Mouse (Mus musculus) neural tube, embryonic 12.5 days (tissue): ENCODE results near the gene Tinagl1. TPM values are rescaled to one million over a fixed set of nuclear protein-coding genes. Genes with fewer than 3 reads are reported as not detected.

ENCODE experiments used
- ATAC-seq: fragments of 200-750 bp; cut with Nextera tagmentation; 2 replicates; pipeline ENCODE4 v1.8.0; 2017; ENCODE audit warnings: low read depth, mild to moderate bottlenecking, moderate TSS enrichment, moderate library complexity; ENCODE audit not compliant: low FRiP score
- H3K27ac ChIP-seq: fragments of 300-500 bp; sonication (generic); 2 replicates; pipeline ENCODE4 v1.5.1; 2016
- H3K27me3 ChIP-seq: fragments of 300-500 bp; sonication (generic); replicated peaks from 2 replicates; pipeline ENCODE4 v1.6.1; 2016; ENCODE audit warnings: mild to moderate bottlenecking
- H3K36me3 ChIP-seq: fragments of 300-500 bp; sonication (generic); 2 replicates; pipeline ENCODE4 v1.6.1; 2016; ENCODE audit warnings: mild to moderate bottlenecking
- H3K4me1 ChIP-seq: fragments of 300-500 bp; sonication (generic); 2 replicates; pipeline ENCODE4 v1.6.1; 2016
- H3K4me2 ChIP-seq: fragments of 300-500 bp; sonication (generic); replicated peaks from 2 replicates; pipeline ENCODE4 v1.6.1; 2016; ENCODE audit warnings: mild to moderate bottlenecking
- H3K4me3 ChIP-seq: fragments of 300-500 bp; sonication (generic); 2 replicates; pipeline ENCODE4 v1.5.1; 2016
- H3K9ac ChIP-seq: fragments of 300-500 bp; sonication (generic); 2 replicates; pipeline ENCODE4 v1.6.1; 2016; ENCODE audit warnings: mild to moderate bottlenecking
- H3K9me3 ChIP-seq: fragments of 300-500 bp; sonication (generic); 2 replicates; pipeline ENCODE4 v1.6.1; 2016; ENCODE audit warnings: mild to moderate bottlenecking
- WGBS: fragments of 180-500 bp; shearing (Covaris S2); methylation state at CpG from one replicate; pipeline ENCODE4 v1.1.7; 2016; 5-methylcytosine and 5-hydroxymethylcytosine counted together
- polyA plus RNA-seq: library from polyadenylated mRNA; unstranded; fragments of >200 nt; fragmentation: Nextera tagmentation; extraction: Ambion mirVana; gene quantifications from 2 replicates; pipeline ENCODE4 v1.2.1, GENCODE M21; 2016

Gene Tinagl1
- polyA plus RNA-seq, 1 experiment from 2014 or later: 5.5 TPM

- no peak overlapping the region for H3K4me3 ChIP-seq
- H3K27me3 ChIP-seq: no peaks in the 10 kb centered on the region
- no peaks in the 10 kb centered on the region for H3K36me3 ChIP-seq
- H3K9me3 ChIP-seq: no peaks in the 10 kb centered on the region
- no peaks in the 10 kb centered on the region for H3K4me1 ChIP-seq
- H3K4me2 ChIP-seq: no peak overlapping the region
- WGBS: 59% methylated on average over 9 of the region's 9 CpGs
- no peak for ATAC-seq
- H3K9ac ChIP-seq: no peak overlapping the region
- H3K27ac ChIP-seq: no peak overlapping the region
Observed at GRCm38 (mm10) chr4:130192266-130192665, 17.3 kb upstream of the Tinagl1 start.

- Histone ChIP-seq H3K4me2 (no peak overlapping the region), H3K4me1 (no peaks in the 10 kb centered on the region), H3K4me3 (no peak overlapping the region), H3K9me3 (no peaks in the 10 kb centered on the region), H3K27ac (no peak overlapping the region), H3K36me3 (no peaks in the 10 kb centered on the region), H3K9ac (no peak overlapping the region), H3K27me3 (no peaks in the 10 kb centered on the region)
- no peak for ATAC-seq
- 64% methylated on average over 7 of the region's 7 CpGs for WGBS
Observed at GRCm38 (mm10) chr4:130189606-130190005, 14.7 kb upstream of the Tinagl1 start.

GRCm38 (mm10) chr4:130188806-130189297, 13.9 kb upstream of the Tinagl1 start:
- Histone ChIP-seq H3K9ac (no peak overlapping the region), H3K36me3 (no peaks in the 10 kb centered on the region), H3K27me3 (no peaks in the 10 kb centered on the region), H3K4me2 (peak overlapping the region; percentile 45), H3K27ac (no peak overlapping the region), H3K4me3 (no peak overlapping the region), H3K4me1 (no peaks in the 10 kb centered on the region), H3K9me3 (no peaks in the 10 kb centered on the region)
- ATAC-seq: 0 out of 2 replicates have a peak, but pooled peaks have one; percentile 21
- WGBS: 4% methylated on average over 13 of the region's 13 CpGs

- Histone ChIP-seq H3K27me3 (no peaks in the 10 kb centered on the region), H3K36me3 (no peaks in the 10 kb centered on the region), H3K27ac (no peak overlapping the region), H3K9me3 (no peaks in the 10 kb centered on the region), H3K4me1 (no peaks in the 10 kb centered on the region), H3K4me3 (no peak overlapping the region), H3K4me2 (no peak overlapping the region), H3K9ac (no peak overlapping the region)
- 89% methylated on average over 12 of the region's 12 CpGs for WGBS
- no peak for ATAC-seq
Observed at GRCm38 (mm10) chr4:130186891-130187290, 12.0 kb upstream of the Tinagl1 start.

GRCm38 (mm10) chr4:130186450-130186849, 11.5 kb upstream of the Tinagl1 start:
- H3K9ac ChIP-seq: no peak overlapping the region
- H3K4me1 ChIP-seq: no peaks in the 10 kb centered on the region
- H3K4me2 ChIP-seq: no peak overlapping the region
- no peaks in the 10 kb centered on the region for H3K27me3 ChIP-seq
- no peaks in the 10 kb centered on the region for H3K36me3 ChIP-seq
- H3K9me3 ChIP-seq: no peaks in the 10 kb centered on the region
- ATAC-seq: no peak
- H3K27ac ChIP-seq: no peak overlapping the region
- WGBS: 81% methylated on average over 9 of the region's 9 CpGs
- no peak overlapping the region for H3K4me3 ChIP-seq

GRCm38 (mm10) chr4:130183879-130184278, 9.0 kb upstream of the Tinagl1 start:
- Histone ChIP-seq H3K4me3 (no peak overlapping the region), H3K9me3 (no peaks in the 10 kb centered on the region), H3K9ac (no peak overlapping the region), H3K27ac (no peak overlapping the region), H3K4me2 (no peak overlapping the region), H3K4me1 (no peaks in the 10 kb centered on the region), H3K36me3 (no peaks in the 10 kb centered on the region), H3K27me3 (no peaks in the 10 kb centered on the region)
- 84% methylated on average over 5 of the region's 5 CpGs for WGBS
- no peak for ATAC-seq

- Histone ChIP-seq H3K27me3 (no peaks in the 10 kb centered on the region), H3K9me3 (no peaks in the 10 kb centered on the region)
Observed at GRCm38 (mm10) chr4:130183023-130183422, 8.1 kb upstream of the Tinagl1 start.

GRCm38 (mm10) chr4:130181886-130182285, 7.0 kb upstream of the Tinagl1 start:
- WGBS: 78% methylated on average over 4 of the region's 4 CpGs
- Histone ChIP-seq H3K9me3 (no peaks in the 10 kb centered on the region), H3K4me2 (no peak overlapping the region), H3K27ac (no peak overlapping the region), H3K4me1 (no peaks in the 10 kb centered on the region), H3K9ac (no peak overlapping the region), H3K27me3 (no peaks in the 10 kb centered on the region), H3K36me3 (no peaks in the 10 kb centered on the region), H3K4me3 (no peak overlapping the region)
- no peak for ATAC-seq

More at GRCm38 (mm10) chr4:130183023-130183422, 8.1 kb upstream of the Tinagl1 start:
- Histone ChIP-seq H3K4me2 (no peak overlapping the region), H3K4me1 (no peaks in the 10 kb centered on the region), H3K9ac (no peak overlapping the region), H3K36me3 (no peaks in the 10 kb centered on the region), H3K27ac (no peak overlapping the region), H3K4me3 (no peak overlapping the region)
- ATAC-seq: no peak
- WGBS: 84% methylated on average over 13 of the region's 13 CpGs

- Histone ChIP-seq H3K9me3 (no peaks in the 10 kb centered on the region), H3K36me3 (no peaks in the 10 kb centered on the region), H3K9ac (no peak overlapping the region), H3K4me2 (no peak overlapping the region), H3K27me3 (no peaks in the 10 kb centered on the region), H3K4me1 (no peaks in the 10 kb centered on the region), H3K4me3 (no peak overlapping the region), H3K27ac (no peak overlapping the region)
- ATAC-seq: no peak
- WGBS: 60% methylated on average over 7 of the region's 7 CpGs
Observed at GRCm38 (mm10) chr4:130180909-130181602, 6.1 kb upstream of the Tinagl1 start.

- H3K9ac ChIP-seq: no peak overlapping the region
- peaks cover 9% of the 10 kb centered on the region for H3K4me1 ChIP-seq
- no peak overlapping the region for H3K4me2 ChIP-seq
- no peak overlapping the region for H3K4me3 ChIP-seq
- WGBS: 86% methylated on average over 3 of the region's 3 CpGs
- no peaks in the 10 kb centered on the region for H3K9me3 ChIP-seq
- H3K27ac ChIP-seq: no peak overlapping the region
- H3K27me3 ChIP-seq: 0 out of 2 replicates have a peak, but pooled peaks cover 5% of the 10 kb centered on the region
- H3K36me3 ChIP-seq: no peaks in the 10 kb centered on the region
- no peak for ATAC-seq
Observed at GRCm38 (mm10) chr4:130179876-130180275, 5.0 kb upstream of the Tinagl1 start.

- peaks cover 24% of the 10 kb centered on the region for H3K27me3 ChIP-seq
- ATAC-seq: no peak
- H3K9me3 ChIP-seq: no peaks in the 10 kb centered on the region
- H3K27ac ChIP-seq: no peak overlapping the region
- no peak overlapping the region for H3K4me3 ChIP-seq
- peaks cover 20% of the 10 kb centered on the region for H3K4me1 ChIP-seq
- H3K9ac ChIP-seq: no peak overlapping the region
- H3K4me2 ChIP-seq: no peak overlapping the region
- 71% methylated on average over 7 of the region's 7 CpGs for WGBS
- no peaks in the 10 kb centered on the region for H3K36me3 ChIP-seq
Observed at GRCm38 (mm10) chr4:130177536-130177935, 2.6 kb upstream of the Tinagl1 start.

GRCm38 (mm10) chr4:130177087-130177486, 2.2 kb upstream of the Tinagl1 start:
- H3K27me3 ChIP-seq: peaks cover 27% of the 10 kb centered on the region

More at GRCm38 (mm10) chr4:130177087-130177486, 2.2 kb upstream of the Tinagl1 start:
- WGBS: 76% methylated on average over 4 of the region's 4 CpGs
- ATAC-seq: no peak
- Histone ChIP-seq H3K27ac (no peak overlapping the region), H3K36me3 (no peaks in the 10 kb centered on the region), H3K4me3 (no peak overlapping the region), H3K9ac (no peak overlapping the region), H3K4me2 (no peak overlapping the region), H3K4me1 (peaks cover 20% of the 10 kb centered on the region), H3K9me3 (no peaks in the 10 kb centered on the region)
